Mouse (Mus musculus) retina, postnatal 7 days (tissue): ENCODE measurements around the gene D16Ertd472e.
"Not testable (repeated sequence)": the region's sequence is repeated elsewhere in the genome, so short reads cannot be mapped to it uniquely, and the experiment has no call there.

ENCODE experiments used
- DNase-seq: peaks from one replicate; pipeline ENCODE4 v3.0.0-alpha.2; 2012; ENCODE audit warnings: low read depth, low spot score

The D16Ertd472e gene

DNA sequence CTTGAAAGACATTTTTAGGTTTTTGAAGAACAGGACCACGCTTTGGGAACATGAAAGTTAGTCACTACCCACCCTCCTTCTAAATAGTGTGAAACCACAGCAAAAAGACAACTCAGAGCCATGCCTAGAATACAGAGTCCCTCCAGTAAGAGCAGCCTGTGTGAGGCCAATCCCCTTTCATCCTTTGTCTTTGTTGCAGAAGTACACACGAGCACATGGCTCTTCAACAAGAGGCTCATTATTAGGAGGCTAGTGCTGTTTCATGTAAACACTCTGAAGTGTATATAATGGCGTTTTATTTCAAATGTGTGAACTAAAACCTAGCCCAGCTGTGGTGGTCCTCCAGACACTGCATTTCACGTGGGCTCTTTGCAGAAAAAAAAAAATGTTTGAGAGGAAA, 3.5 kb downstream of the D16Ertd472e start:
- DNase-seq, result no peak

DNA sequence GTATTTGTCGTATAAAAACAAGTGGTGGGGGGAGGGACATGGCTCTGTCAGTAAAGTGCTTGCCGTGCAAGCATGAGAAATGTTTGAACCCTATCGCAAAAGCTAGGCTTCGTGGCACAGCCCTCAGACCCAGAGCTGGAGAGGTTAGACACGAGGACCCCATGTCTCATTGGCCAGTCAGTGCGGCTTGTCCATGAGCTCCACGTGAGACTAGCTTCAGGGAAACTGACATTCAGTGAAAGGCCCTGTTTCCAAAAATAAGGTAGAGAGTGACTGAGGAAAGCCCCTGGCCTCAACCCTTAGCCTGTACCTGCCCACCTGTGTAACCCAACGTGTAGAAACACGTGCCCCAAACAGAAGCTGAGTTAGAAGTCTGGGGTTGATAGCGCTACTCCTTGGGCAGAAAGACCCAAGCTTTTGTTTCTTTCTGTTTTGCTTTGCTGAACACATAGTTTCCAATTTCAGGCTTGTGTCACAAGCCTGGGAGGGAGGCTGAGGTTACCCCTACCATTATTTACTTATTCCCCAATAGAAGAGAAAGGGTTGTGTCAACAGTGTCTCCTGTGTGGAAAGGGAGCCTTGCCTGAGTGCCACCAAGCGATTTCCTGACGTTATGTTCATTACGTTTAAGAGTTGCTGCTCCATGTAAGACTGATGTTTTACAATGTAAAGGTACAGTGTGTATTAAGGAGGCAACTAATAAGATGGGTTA, 12.2 kb downstream of the D16Ertd472e start:
- DNase-seq, result no peak

DNA sequence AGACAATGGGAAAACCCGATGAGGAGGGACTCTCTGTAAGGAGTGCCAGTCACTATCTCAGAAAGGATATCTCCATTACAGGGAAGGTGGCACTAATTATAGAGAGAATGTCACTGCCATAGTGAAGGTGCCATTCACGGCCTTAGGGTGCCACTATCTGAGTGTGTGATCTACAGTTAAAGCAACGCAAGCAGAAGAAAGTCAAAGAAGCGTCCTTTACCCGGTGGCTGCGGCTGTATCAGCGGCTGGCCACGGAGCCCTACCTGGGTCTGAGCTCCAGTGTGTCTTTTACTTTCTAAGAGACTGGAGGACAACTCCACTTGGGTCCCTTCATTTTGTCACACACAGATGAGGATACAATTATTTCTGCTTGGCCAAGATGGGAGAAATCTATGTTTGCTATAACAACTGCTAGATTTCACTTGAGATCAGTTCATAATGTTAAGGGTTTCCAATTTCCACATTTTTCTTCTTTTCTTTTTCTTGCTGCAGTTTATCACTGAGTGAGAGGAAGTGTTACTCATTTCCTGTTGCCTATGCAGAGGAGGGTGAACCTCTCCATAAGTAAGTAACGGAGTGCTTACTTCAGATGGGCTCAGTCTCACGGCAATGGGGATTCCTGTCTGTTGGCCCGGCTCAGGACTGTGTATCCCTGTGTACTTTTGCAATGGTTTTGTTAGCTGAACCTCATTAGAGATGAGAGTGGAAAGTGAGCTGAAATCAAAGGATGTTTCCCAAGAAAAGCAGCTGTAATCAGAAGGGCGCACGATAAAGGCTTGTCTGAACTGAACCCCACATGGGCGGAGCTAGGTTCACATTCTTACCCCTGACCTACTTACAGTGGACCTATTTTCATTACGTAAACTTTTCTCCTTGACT, 13.2 kb downstream of the D16Ertd472e start:
- no peak for DNase-seq

DNA sequence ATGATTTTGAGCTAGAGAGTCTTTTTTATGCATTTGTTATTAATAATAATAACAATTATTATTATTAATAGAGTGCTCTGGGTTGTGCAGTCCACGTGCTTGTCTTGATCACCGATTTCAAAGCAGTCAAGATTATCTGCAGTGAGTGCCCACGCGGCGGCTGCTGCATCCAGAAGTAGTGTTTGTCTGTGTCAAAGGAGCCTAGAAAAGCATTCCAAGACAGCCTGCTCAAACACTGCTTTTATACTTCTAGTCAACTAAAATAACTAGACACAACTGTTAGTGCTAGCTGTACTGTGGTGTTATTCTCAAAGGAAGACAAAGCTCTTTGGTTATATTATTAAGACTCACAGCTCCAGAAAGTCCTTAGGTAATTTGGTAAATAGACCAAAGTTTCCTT, 15.9 kb downstream of the D16Ertd472e start:
- no peak for DNase-seq

DNA sequence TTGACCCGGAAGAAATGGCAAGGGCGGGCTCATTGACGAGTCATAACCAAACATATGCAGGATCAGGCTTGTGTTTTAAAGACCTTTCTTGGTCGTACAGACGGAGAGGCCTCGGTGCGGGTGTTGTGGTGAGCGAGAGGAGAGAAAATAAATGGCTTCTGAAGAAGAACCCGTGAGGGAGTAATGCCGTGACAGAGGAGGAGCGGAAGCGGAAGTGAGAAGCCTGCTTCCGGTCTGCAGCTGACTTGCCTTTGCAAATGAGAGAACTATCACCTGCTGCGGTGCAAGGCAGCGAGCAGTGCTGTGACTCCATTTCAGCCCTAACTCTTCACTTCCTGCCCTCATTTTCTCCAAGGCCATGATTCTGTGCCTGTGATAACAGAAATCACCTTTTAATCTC, 16.4 kb downstream of the D16Ertd472e start:
- no peak for DNase-seq

DNA sequence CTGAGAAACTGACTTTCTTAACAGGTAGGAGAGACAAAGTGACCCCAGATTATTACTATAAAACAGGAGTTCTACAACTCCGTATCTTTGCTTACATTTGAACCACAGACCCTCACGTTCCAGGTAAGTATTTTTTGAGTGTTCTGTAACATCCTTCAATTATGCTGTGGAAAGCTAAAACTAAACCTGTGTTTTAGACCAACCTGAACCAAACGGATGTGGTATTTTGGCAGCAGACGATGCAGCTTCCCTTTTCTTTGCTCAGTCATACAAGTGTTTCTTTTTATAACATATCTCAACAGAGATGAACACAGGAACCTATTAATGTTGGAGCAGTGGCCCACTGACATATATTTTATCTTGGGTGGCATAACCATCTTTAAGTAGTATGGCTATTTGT, 18.9 kb downstream of the D16Ertd472e start:
- no peak for DNase-seq

DNA sequence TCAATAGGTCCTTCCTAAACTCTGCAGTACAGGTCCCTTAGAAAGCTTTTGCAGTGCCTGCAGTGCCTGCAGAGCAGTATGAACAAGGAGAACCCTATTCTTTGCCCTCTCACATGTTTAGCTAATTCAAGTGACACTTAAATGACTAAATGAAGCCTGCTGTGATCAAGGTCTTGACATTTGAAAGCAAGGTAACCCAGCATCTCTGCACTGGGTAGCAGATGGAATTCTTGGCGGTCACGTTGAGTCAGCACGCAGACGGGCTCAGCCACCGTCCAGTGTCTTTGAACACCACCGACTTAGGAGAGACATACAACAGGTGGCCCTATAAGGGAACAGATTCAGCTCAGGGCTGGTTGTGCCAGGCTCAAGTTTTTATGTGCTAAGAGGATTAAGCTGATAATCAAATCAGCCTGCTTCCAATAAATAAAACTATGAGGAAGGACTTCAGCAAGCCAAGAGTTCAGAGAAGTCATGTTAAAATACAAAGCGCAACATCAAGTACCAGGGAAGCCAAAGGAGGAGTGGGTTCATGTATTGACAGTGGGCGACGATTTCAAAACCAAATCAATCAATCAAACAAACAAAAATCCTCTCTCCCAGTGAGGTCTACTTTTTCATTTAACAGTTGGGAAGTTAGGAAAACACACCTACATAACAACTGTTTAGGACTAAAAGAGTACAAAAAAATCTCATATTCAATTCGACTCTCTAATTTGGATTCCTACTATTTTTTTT, 21.4 kb downstream of the D16Ertd472e start:
- DNase-seq, result no peak

DNA sequence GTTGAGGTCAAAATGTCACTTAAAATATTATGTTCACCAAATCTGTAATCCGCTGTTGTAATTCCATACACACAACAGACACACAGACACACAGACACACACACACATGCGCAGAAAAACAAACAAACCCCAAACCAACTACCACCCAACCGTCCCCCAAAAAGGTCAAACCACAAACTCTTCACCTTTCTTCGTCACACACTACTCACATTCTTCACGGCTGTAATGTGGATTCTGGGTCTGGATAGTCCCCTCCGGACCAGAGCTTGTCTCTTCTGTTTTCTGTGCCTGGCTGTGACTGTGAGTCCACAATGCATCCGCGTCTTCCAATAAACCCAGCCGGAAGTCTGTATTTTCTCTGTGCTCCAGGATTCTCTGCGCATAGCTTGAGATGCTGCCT, 29.1 kb downstream of the D16Ertd472e start:
- no peak for DNase-seq

DNA sequence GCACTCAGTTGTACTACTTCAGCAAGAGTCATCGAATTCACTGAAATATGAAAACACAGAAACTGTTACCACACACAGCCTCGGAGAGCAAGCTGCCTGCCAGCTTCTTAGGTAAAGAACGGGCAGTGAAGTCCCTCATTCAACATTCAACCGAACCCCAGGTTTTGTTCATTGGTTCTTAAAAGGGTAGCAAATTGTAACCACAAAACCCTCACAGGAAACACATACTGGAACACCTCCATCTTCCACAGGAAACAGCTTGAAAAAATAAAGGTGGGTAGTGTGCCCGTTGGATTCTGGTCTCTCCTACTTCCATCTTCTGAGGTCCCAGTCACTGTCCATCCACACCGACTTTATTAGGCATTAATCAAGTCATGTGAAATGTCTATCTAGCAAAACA, 30.0 kb downstream of the D16Ertd472e start:
- DNase-seq, result no peak

DNA sequence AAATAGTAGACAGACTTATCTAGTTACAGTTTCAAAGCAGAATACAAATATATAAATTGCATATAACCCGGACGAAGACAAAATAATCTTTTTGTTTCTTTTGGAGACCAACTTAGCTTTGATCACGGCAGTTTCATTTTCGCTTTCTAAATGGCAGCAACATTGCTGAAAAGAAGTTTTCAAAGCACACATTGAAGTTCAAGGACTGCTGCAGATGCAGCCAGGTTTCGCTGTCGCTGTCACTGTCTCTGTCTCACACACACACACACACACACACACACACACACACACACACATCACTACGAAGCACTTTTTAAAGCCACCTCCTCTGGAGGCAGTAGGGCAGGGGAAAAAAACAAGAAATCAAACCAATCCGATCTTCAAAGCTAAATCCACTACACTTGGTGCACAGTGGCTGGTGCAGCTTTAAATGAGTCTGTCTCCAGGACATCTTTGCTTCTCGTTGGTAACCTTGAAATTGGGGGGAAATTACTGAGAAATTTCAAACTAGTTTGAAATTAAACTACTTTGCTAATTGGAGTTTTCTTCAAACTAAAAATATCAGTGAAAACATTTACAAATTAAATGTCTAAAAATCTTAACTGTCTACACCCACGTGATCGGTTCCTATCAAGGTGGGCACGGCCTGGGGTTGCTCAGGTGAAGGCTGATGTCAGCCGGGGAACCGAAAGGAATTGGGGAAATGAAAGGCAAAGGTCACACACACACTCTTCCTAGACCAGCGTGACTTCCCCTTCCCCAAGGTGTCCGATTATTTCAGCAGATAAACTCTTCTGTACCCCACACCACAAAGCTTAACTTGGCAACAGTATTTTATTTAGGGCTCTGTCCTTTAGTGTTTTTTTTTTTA, 35.9 kb downstream of the D16Ertd472e start:
- DNase-seq, result no peak

DNA sequence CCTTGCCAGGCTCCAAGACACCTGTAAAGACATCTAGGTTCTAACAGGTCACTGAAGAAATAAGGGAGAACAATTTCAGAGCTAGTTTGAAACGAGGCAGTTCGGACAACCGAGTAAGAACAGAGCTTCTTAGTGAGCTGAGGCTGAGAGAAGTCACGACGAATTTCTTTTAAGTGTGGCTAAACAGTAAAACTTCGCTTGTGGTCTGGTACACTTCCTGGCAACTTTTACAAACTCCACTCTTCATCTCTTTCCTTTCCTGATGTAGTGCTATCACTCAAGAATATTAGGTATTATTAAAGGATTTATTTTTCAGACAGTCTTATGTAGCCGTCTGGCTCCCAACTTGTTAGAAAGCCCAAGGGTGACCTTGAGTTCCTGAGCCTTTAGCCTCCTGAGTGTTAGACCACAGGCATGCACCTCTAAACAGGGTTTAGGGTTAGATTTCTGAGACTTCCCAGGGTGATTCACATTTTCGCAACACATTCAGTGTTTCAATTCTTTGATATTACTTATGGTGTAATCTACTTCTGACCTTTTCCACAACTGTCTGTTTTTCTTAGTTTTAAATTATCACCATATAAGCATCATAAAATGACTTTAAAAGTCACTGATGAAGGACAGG, 38.6 kb downstream of the D16Ertd472e start:
- no peak for DNase-seq

DNA sequence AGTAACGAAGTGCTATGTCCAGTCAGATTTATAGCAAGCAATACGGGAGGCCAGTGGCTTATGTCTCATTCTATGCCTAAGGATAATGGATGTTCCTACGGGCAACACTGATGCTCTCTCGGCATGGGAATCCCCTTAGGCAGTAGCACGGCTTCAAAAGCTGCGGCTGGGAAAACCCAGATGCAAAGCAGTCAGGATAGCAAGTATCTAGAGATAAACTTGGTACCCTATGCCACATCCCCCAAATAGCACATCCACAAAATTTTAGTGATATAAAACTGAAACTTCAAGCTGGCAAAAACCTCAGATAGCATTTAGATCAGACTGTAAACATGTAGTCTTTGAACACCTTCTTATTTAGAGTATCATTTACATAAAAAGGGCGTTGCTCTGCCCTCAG, 39.2 kb downstream of the D16Ertd472e start:
- DNase-seq, result no peak

DNA sequence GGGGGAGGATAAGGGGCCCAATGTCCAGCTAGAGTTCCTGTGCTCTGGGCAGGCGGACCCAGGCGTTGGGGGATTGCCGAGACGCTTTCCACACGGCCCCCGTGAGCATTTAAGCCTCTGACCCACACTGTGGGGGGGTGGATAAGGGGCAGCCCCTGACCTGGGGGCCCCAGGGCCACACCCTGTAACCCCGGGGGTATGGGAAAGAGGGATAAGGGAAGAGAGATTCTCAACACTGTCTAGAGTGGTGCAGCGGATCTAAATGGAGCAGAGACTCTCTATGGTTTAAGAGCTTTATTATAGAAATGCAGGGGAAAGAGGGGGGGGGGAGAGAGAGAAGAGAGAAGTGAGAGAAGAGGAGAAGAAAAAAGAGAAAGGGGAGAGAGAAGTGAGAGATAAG, 42.0 kb downstream of the D16Ertd472e start:
- DNase-seq, result no peak

DNA sequence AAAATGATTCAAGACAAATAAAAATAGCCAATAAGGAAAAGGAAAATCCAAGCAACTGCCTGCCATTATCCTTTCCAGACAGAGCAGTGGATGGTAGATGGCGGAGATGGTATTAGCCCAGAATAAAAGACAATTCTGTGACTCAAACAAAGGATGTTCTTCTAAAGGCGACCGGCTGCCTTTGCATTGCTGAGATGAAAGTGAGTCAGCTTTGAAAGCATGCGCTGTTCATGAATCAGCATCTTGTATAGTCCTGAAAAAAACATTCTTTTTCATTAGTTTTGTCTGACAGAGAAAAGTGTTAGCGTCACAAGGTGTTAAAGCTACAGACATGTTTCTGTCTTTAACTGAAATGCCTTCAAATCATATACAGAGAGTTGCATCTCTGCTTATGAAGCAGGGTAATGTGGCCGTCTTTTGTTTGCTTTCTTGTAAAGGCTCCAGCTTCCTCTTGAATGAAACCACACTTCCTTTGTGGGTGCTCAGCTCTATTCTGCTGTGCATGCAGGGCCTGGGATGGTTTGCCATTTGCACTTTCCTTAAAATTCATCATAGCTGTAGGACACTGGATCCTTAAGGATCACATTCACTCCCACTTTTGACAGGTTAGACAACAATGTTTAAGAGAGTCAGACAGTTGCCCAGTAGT, 44.4 kb downstream of the D16Ertd472e start:
- no peak for DNase-seq

DNA sequence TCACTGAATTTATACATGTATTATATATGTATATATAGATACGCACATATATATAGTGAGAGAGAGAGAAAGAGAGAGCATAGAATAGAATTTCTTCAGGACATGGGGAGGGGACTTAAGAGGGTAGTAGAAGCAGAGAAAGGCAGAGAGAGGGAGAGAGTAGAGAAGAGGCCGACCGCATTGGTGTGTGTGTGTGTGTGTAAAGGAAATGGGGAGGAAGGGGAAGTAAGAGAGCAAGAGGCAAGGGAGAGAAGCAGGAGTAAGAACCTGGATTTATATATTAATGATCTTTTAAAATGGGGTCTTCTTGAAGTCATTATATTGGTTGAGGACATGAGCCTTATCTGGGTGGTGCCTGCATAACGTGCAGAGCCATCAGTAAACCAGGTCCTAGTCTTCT, 53.5 kb downstream of the D16Ertd472e start:
- no peak for DNase-seq

DNA sequence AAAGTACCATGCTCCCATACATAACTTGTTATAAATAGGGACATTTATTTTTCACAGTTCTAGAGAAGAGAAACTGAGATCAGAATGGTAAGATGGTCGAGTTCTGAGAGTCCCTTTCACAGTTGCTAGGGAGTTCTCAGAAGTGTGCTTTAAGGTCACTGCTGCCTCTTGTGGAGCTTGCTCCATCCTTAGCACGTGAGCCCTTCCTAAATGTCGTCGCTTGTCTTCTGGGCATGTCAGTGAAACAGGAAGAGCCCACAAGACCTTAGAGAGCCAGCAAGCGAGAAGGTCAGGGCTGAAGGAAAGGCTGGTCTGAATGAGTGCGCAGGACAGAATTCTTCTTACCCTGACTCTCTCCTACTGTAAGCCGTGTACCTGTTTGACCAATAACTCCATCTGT, 57.8 kb downstream of the D16Ertd472e start:
- no peak for DNase-seq

DNA sequence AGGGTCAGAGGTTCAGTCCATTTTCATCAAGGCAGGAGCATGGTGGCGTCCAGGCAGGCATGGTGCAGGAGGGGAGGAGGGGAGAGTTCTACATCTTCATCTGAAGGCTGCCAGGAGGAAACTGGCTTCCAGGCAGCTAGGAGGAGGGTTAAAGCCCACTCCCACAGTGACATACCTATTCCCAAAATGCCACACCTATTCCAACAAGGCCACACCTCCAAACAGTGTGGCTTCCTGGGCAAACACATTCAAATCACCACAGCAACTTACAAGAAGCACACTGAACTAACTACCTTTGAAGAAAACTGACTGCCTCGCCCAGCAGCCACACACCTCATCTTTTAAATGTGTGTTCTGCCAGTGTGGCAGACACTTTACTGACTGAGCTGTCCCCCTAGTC, 59.3 kb downstream of the D16Ertd472e start:
- no peak for DNase-seq

DNA sequence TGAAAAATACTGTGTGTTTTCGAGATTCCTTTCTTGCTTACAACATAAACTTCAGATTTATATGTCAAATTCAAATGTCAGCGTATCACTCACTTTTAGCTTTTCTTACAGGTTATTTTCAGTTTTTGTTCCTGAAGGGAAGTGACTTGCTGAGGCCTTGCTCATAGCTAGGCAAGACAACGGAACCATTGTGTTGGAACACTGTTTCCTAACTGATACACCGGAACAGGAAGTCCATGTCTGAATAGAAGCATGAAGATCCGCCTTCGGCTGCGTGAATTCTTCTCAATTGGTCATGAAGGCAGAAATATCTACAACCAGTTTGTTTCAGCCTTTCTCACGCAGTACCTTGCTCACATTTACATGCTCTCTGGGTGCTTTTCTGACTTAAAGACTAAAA, 65.0 kb downstream of the D16Ertd472e start:
- DNase-seq, result no peak

DNA sequence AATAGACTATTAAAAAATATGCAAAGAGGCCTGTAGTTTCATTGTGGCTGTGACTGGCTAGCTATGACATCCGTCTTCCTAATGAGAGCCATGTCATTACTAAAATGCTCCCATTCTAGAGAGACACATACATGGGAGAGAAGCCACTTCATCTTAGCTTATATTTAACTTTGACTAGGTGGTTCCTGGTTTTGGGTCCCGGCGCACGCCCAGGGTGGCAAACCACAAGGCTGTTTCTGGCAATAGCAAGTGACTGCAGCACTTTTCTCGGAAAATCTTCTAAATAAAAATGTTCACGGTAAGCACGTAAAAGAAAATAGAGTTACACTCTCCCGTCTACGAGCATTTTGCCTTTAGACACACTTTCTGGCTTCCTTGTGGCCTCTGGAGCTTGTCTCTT, 74.0 kb downstream of the D16Ertd472e start:
- no peak for DNase-seq

DNA sequence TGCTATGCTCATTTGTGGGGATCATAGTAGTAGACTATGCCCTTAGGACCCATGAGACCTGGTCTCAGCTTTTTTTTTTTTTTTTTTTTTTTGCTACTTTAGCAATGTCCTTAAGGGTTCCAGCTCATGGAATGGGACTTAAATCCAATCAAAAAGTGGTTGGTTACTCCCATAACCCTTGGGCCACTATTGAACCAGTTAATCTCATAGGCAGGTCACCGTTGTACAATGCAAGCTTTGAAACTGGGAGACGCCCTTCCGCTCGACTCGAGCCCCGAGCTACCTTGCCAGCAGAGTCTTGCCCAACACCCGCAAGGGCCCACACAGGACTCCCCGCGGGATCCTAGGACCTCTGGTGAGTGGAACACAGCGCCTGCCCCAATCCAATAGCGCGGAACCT, 83.8 kb downstream of the D16Ertd472e start:
- DNase-seq, result not testable (repeated sequence)
